In the genomic region with DNA sequence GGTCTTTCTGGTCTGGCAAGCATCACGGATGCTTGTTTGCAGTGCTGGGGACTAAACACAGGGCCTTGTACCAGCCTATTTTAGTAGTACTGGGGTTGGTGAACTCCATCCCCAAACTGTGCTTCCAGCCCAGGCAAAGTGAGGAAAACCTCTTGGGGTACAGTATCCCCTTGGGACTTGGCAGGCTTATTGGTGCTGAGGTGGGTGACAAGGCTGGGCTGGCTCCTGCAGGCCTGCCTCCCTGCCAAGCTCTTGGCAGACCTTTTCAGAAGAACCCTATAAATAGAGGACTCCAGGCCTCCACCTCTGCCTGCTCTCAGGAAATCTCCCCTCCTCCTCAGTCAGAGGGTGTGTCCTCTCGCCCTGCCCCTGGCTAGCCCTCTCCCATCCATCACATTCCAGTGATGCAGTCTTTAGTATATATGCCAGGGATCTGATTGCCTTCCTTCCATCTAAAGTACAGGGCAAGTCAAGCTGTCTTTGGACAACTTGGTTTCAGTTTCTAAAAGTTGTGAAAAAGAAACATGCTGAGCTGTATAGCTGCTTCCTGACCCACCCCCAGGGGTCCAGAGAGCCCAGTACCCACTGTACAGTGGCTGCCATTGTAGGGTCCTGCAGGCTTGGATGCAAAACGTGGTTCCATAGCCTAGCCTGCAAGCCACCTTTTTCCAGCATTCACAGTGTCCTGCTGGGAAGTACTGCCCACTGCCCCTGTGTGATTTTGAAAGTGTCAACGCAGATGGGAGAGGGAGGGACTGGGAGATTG, we compare ENCODE assay signal across 9 mouse cellular contexts. TPM values are rescaled to one million over a fixed set of nuclear protein-coding genes. Genes with fewer than 3 reads are reported as not detected.
DNase-seq lines count a peak whose midpoint lies in the region; ATAC-seq and TF ChIP-seq lines count a peak whose summit lies in the region.
"Had no signal": no experiment of that assay in that cellular context is flagged by ENCODE, and none has a peak within 500 bp of the region (broad histone marks: within the 10 kb centered on the region; RNA-seq: fewer than 3 reads in every experiment).

No protein-coding gene starts in this region.

- no peak for TF ChIP-seq CTCF in hindbrain, postnatal 0 days (IDR thresholded peaks at IDR 0.05; ENCODE audit: low read depth)
- no peak for TF ChIP-seq CTCF in intestine, postnatal 0 days (IDR thresholded peaks at IDR 0.05; ENCODE audit: low read depth)

- H3K9ac ChIP-seq in hindbrain, embryonic 12.5 days, result no peak overlapping the region
- H3K9ac ChIP-seq in hindbrain, postnatal 0 days (replicated peaks; ENCODE audit: low read length), result no peak overlapping the region
- no peak overlapping the region for H3K9ac ChIP-seq in embryonic facial prominence, embryonic 13.5 days
- H3K9ac ChIP-seq in intestine, postnatal 0 days (ENCODE audit: low read depth, low read length), result no peak overlapping the region

- H3K27me3 ChIP-seq in hindbrain, embryonic 12.5 days, result peaks cover 32% of the 10 kb centered on the region
- H3K27me3 ChIP-seq in hindbrain, postnatal 0 days (ENCODE audit: insufficient read depth, low read length), result no peaks in the 10 kb centered on the region
- no peaks in the 10 kb centered on the region for H3K27me3 ChIP-seq in embryonic facial prominence, embryonic 13.5 days
- H3K27me3 ChIP-seq in intestine, postnatal 0 days (replicated peaks; ENCODE audit: control insufficient read depth, insufficient read depth, low read length), result no peaks in the 10 kb centered on the region

- no peak overlapping the region for H3K4me3 ChIP-seq in hindbrain, embryonic 12.5 days
- no peak overlapping the region for H3K4me3 ChIP-seq in hindbrain, postnatal 0 days (ENCODE audit: low read length)
- H3K4me3 ChIP-seq in embryonic facial prominence, embryonic 13.5 days, result no peak overlapping the region
- H3K4me3 ChIP-seq in intestine, postnatal 0 days (ENCODE audit: low read depth, low read length), result no peak overlapping the region

- H3K4me2 ChIP-seq in hindbrain, embryonic 12.5 days (replicated peaks), result no peak overlapping the region; the same call in 1 of the 2 replicates
- H3K4me2 ChIP-seq in hindbrain, postnatal 0 days (ENCODE audit: low read depth, low read length), result no peak overlapping the region
- H3K4me2 ChIP-seq in embryonic facial prominence, embryonic 13.5 days, result peak overlapping the region; percentile 95
- H3K4me2 ChIP-seq in intestine, postnatal 0 days (replicated peaks; ENCODE audit: low read depth), result no peak overlapping the region

- ATAC-seq in hindbrain, embryonic 12.5 days (ENCODE audit: low FRiP score), result no peak
- no peak for ATAC-seq in hindbrain, postnatal 0 days
- no peak for ATAC-seq in embryonic facial prominence, embryonic 13.5 days (ENCODE audit: insufficient number of reproducible peaks, insufficient read depth, low FRiP score, low TSS enrichment, low read depth)
- no peak for ATAC-seq in intestine, postnatal 0 days

- DNase-seq in hindbrain, postnatal 0 days (ENCODE audit: low spot score), result no peak
- peak; percentile 85 for DNase-seq in 3T3-L1 (ENCODE audit: low read depth, low spot score)
- DNase-seq in left cerebral cortex, adult 18-20 months (ENCODE audit: low spot score in 2 of 2), result no peak
- DNase-seq in urinary bladder, postnatal 10 days (ENCODE audit: low spot score), result no peak
- DNase-seq in layer of hippocampus, postnatal 10 days (ENCODE audit: low spot score in 2 of 2), result no peak

- WGBS in hindbrain, embryonic 12.5 days, result 52% methylated on average over 4 of the region's 4 CpGs
- 55% methylated on average over 4 of the region's 4 CpGs for WGBS in hindbrain, postnatal 0 days
- 63% methylated on average over 4 of the region's 4 CpGs for whole genome bisulfite sequencing in embryonic facial prominence, embryonic 13.5 days
- WGBS in intestine, postnatal 0 days, result 71% methylated on average over 4 of the region's 4 CpGs

- 0 out of 2 replicates have a peak overlapping the region, but pooled peaks have one; percentile 85 for H3K27ac ChIP-seq in hindbrain, embryonic 12.5 days
- H3K27ac ChIP-seq in hindbrain, postnatal 0 days, result no peak overlapping the region
- peak overlapping the region; percentile 99 for H3K27ac ChIP-seq in embryonic facial prominence, embryonic 13.5 days
- 0 out of 2 replicates have a peak overlapping the region, but pooled peaks have one; percentile 97 for H3K27ac ChIP-seq in intestine, postnatal 0 days (ENCODE audit: low read depth, low read length)

- no peaks in the 10 kb centered on the region for H3K36me3 ChIP-seq in hindbrain, embryonic 12.5 days
- no peaks in the 10 kb centered on the region for H3K36me3 ChIP-seq in hindbrain, postnatal 0 days (ENCODE audit: insufficient read depth, low read length)
- 0 out of 2 replicates have a peak, but pooled peaks cover 7% of the 10 kb centered on the region for H3K36me3 ChIP-seq in embryonic facial prominence, embryonic 13.5 days
- H3K36me3 ChIP-seq in intestine, postnatal 0 days (ENCODE audit: control insufficient read depth, insufficient read depth), result no peaks in the 10 kb centered on the region

- H3K4me1 ChIP-seq in hindbrain, embryonic 12.5 days, result peaks cover 13% of the 10 kb centered on the region; the same call in 1 of the 2 replicates
- peaks cover 7% of the 10 kb centered on the region for H3K4me1 ChIP-seq in hindbrain, postnatal 0 days (ENCODE audit: insufficient read depth, low read length)
- peaks cover 40% of the 10 kb centered on the region for H3K4me1 ChIP-seq in embryonic facial prominence, embryonic 13.5 days
- 0 out of 2 replicates have a peak, but pooled peaks cover 8% of the 10 kb centered on the region for H3K4me1 ChIP-seq in intestine, postnatal 0 days (replicated peaks; ENCODE audit: control insufficient read depth, insufficient read depth, low read length)

- H3K9me3 ChIP-seq in hindbrain, embryonic 12.5 days (replicated peaks), result no peaks in the 10 kb centered on the region
- H3K9me3 ChIP-seq in hindbrain, postnatal 0 days (ENCODE audit: low read length), result no peaks in the 10 kb centered on the region
- H3K9me3 ChIP-seq in embryonic facial prominence, embryonic 13.5 days, result no peaks in the 10 kb centered on the region
- no peaks in the 10 kb centered on the region for H3K9me3 ChIP-seq in intestine, postnatal 0 days (ENCODE audit: control insufficient read depth)

RNA-seq across cellular contexts. Expression of gene Tnp2, which starts 1.5 kb away (rescaled TPM):
- not detected in 2 replicates for polyA plus RNA-seq in hindbrain, embryonic 12.5 days (2016; fragmentation: Nextera tagmentation; extraction: Ambion mirVana)
- total RNA-seq in hindbrain, postnatal 0 days (2014; rRNA removed), result not detected in 2 replicates
- not detected in 2 replicates for polyA plus RNA-seq in hindbrain, postnatal 0 days (2015; fragmentation: Nextera tagmentation; extraction: Ambion mirVana)
- polyA plus RNA-seq in embryonic facial prominence, embryonic 13.5 days (2015; fragmentation: Nextera tagmentation; extraction: Ambion mirVana), result not detected in 2 replicates
- polyA plus RNA-seq in intestine, postnatal 0 days (2015; fragmentation: Nextera tagmentation; extraction: Ambion mirVana), result not detected in 2 replicates
- not detected for total RNA-seq in left cerebral cortex, adult 18-20 months (2021)
- not detected for total RNA-seq in layer of hippocampus, postnatal 10 days (2021)
- polyA plus RNA-seq: cortical plate, adult 2 months had no signal

RNA-seq across cellular contexts. Expression of gene Socs1, which starts 1.6 kb away (rescaled TPM):
- 5.4 and 6.4 TPM in 2 replicates for polyA plus RNA-seq in hindbrain, embryonic 12.5 days (2016; fragmentation: Nextera tagmentation; extraction: Ambion mirVana)
- 5.8 and 6.8 TPM in 2 replicates for total RNA-seq in hindbrain, postnatal 0 days (2014; rRNA removed)
- polyA plus RNA-seq in hindbrain, postnatal 0 days (2015; fragmentation: Nextera tagmentation; extraction: Ambion mirVana), result 4.4 and 4.8 TPM in 2 replicates
- 15.0 and 15.4 TPM in 2 replicates for polyA plus RNA-seq in embryonic facial prominence, embryonic 13.5 days (2015; fragmentation: Nextera tagmentation; extraction: Ambion mirVana)
- 3.8 and 4.0 TPM in 2 replicates for polyA plus RNA-seq in intestine, postnatal 0 days (2015; fragmentation: Nextera tagmentation; extraction: Ambion mirVana)
- 1 to 10 TPM; 1.0 to 1.1 TPM for total RNA-seq in left cerebral cortex, adult 18-20 months (2021)
- total RNA-seq in layer of hippocampus, postnatal 10 days (2021), result 1 to 10 TPM; 1.3 to 1.5 TPM

RNA-seq across cellular contexts. Expression of gene Prm3, which starts 3.7 kb away (rescaled TPM):
- not detected in 2 replicates for polyA plus RNA-seq in hindbrain, embryonic 12.5 days (2016; fragmentation: Nextera tagmentation; extraction: Ambion mirVana)
- total RNA-seq in hindbrain, postnatal 0 days (2014; rRNA removed), result not detected in 2 replicates
- not detected in 2 replicates for polyA plus RNA-seq in hindbrain, postnatal 0 days (2015; fragmentation: Nextera tagmentation; extraction: Ambion mirVana)
- polyA plus RNA-seq in embryonic facial prominence, embryonic 13.5 days (2015; fragmentation: Nextera tagmentation; extraction: Ambion mirVana), result not detected in 2 replicates
- not detected in 2 replicates for polyA plus RNA-seq in intestine, postnatal 0 days (2015; fragmentation: Nextera tagmentation; extraction: Ambion mirVana)
- total RNA-seq in left cerebral cortex, adult 18-20 months (2021), result not detected
- not detected for total RNA-seq in layer of hippocampus, postnatal 10 days (2021)
- polyA plus RNA-seq: cortical plate, adult 2 months had no signal

RNA-seq across cellular contexts. Expression of gene Prm2, which starts 9.0 kb away (rescaled TPM):
- polyA plus RNA-seq in hindbrain, embryonic 12.5 days (2016; fragmentation: Nextera tagmentation; extraction: Ambion mirVana), result not detected in 2 replicates
- not detected in 2 replicates for total RNA-seq in hindbrain, postnatal 0 days (2014; rRNA removed)
- not detected in 2 replicates for polyA plus RNA-seq in hindbrain, postnatal 0 days (2015; fragmentation: Nextera tagmentation; extraction: Ambion mirVana)
- not detected in 2 replicates for polyA plus RNA-seq in embryonic facial prominence, embryonic 13.5 days (2015; fragmentation: Nextera tagmentation; extraction: Ambion mirVana)
- not detected in 2 replicates for polyA plus RNA-seq in intestine, postnatal 0 days (2015; fragmentation: Nextera tagmentation; extraction: Ambion mirVana)
- total RNA-seq in left cerebral cortex, adult 18-20 months (2021), result not detected
- total RNA-seq in layer of hippocampus, postnatal 10 days (2021), result not detected
- polyA plus RNA-seq: cortical plate, adult 2 months had no signal

RNA-seq across cellular contexts. Expression of gene Prm1, which starts 18.7 kb away (rescaled TPM):
- polyA plus RNA-seq in hindbrain, embryonic 12.5 days (2016; fragmentation: Nextera tagmentation; extraction: Ambion mirVana), result 0.57 TPM in 1 of 2 replicates, not detected in the other
- total RNA-seq in hindbrain, postnatal 0 days (2014; rRNA removed), result not detected in 2 replicates
- 0.70 TPM in 1 of 2 replicates, not detected in the other for polyA plus RNA-seq in hindbrain, postnatal 0 days (2015; fragmentation: Nextera tagmentation; extraction: Ambion mirVana)
- polyA plus RNA-seq in embryonic facial prominence, embryonic 13.5 days (2015; fragmentation: Nextera tagmentation; extraction: Ambion mirVana), result not detected in 2 replicates
- polyA plus RNA-seq in intestine, postnatal 0 days (2015; fragmentation: Nextera tagmentation; extraction: Ambion mirVana), result not detected in 2 replicates
- not detected for total RNA-seq in left cerebral cortex, adult 18-20 months (2021)
- not detected for total RNA-seq in layer of hippocampus, postnatal 10 days (2021)
- polyA plus RNA-seq: cortical plate, adult 2 months had no signal
